Mouse (Mus musculus) lung, postnatal 0 days (tissue): ENCODE measurements around the gene Fam243.
A peak's percentile ranks its signal among the peaks of the same experiment; 100 is the strongest.

Source experiments
- CTCF ChIP-seq: IDR thresholded peaks from 2 replicates; pipeline ENCODE4 v1.5.1; 2016; ENCODE audit warnings: antibody characterized with exemption, mild to moderate bottlenecking
- EP300 ChIP-seq: IDR thresholded peaks from 2 replicates; pipeline ENCODE4 v1.6.1; 2016; ENCODE audit warnings: antibody characterized with exemption, mild to moderate bottlenecking, control low read depth

DNA sequence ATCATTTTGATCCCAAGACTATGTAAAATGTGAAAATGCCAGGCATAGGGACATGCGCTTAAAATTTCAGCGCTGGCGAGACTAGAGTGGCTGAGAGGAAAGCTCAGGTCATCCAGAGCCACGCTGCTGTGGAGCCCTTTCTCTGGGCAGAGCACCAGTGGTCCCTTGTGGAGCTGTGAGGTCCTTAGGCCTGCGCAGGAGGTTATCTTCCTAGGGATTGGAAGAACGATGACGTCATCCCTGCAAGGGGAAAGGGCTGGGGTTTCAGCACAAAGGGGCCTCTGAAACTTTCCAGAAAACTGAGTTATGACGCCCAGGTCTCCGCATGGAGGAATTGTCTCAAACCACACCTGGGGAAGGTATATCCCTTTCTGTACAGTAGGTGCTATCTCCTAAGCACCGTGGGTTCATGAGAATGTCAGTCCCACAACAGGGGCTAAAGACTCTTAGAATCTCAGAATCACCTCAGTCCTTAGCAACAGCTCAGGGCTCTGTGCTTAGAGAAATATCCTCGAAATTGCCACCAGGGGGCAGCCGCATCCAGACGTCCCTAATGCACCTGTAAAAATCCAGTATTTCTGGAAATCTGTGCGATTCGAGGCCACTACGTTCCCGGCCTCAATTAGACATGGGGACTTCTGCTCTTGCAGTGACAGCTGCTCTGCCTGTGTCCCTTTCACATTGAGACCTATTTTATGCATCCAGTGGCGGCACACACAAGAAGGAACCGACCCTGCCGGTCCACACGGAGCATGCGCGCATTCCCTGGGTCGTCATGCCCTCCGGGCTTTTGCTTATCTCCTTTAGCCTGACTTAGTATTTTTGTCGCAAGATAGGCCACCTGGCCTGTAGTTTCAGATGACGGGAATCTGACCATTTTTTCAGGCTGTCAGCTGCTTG is 19.6 kb upstream of the Fam243 start:
- no peak for TF ChIP-seq EP300
- TF ChIP-seq CTCF: peak; percentile 86
